Mouse (Mus musculus): ENCODE measurements around the gene C1galt1.

C1galt1 gene

GRCm38 (mm10) chr6:7861033-7861432, 16.4 kb downstream of the C1galt1 start:
- no peak for DNase-seq

- DNase-seq, result no peak
These were observed 18.7 kb downstream of the C1galt1 start for GRCm38 (mm10) chr6:7863354-7863753.

GRCm38 (mm10) chr6:7876836-7877235, 32.2 kb downstream of the C1galt1 start:
- no peak for DNase-seq

DNA sequence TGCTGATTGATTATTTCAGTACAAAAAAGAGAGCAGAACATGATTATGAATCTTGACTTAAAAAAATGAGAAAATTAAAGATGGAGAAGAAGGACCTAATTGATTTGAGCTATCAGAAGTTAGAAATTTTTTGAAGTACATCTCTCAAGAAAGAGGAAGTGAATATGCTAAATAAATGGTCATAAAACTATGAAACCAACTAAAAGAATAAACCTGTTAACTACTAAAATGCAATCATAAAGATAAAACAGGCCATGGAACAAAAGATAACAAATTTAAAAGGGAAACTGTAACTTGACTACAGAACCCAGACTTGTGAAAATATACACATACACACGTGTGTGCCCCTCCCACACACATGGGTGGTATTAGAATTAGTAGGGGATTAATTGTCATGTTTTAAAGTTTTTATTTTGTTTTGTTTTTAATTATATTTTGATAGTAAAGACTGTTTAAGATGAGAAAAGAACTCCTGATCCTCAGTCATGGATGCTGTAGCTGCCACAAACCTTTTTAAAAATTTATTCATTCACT, 37.0 kb downstream of the C1galt1 start:
- no peak for DNase-seq

GRCm38 (mm10) chr6:7882520-7882919, 37.9 kb downstream of the C1galt1 start:
- peak; percentile 78 for DNase-seq

- no peak for DNase-seq
These were observed 41.5 kb downstream of the C1galt1 start for GRCm38 (mm10) chr6:7885994-7886684.

DNA sequence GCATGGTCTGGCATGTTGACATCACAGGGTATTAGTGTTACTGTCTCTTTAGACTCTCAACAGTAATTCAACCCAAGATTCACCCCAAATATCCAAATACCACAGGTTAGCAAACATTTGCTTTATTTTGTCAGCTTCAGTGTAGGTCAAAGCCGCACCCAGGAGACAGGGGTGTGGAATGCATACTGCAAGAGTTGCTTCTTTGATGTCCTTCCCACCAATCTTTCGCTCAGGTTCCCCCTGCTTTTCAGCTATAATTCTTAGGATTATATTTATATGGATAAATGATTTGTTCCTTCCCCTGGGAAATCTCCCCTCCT, 42.0 kb downstream of the C1galt1 start:
- DNase-seq, result no peak

DNA sequence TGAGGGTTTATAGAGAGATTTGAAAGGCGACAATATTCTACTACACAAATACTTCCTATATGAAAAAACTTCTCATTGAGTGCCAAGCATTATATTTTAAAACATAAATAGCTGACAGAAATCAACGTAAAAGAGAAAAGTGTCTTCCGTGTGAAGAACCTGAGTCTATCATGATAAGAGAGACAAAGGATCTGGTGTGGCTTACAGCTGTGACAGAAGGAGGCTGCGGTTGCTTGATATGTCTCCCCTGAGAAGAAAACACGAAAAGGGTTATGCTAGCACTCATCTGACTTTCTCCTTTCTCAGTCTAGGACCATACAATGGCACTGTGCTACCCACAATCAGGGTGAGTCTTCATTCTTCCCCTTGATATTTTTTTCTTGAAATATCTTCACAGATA, 51.7 kb downstream of the C1galt1 start:
- DNase-seq, result no peak

DNA sequence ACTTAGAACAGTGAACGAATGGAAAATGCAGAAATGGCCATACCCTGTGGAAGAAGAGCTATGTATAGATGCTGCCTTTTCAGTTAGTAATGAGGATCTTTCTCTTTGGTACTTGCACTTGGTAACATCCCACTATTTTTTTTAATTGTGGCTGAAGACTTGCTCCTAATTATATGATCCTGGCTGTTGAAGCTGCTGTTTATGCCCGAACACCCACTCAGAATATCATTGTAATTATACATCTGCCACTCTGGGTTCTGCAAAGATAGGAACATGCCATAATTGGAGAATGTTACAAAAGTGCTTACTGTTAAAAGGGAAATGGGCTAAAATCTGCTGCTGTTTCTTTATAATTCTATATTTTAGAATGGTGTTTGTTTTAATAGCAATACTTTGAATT, 67.4 kb downstream of the C1galt1 start:
- DNase-seq, result no peak

All from lung, postnatal 14 days (tissue).